Mouse (Mus musculus) c-Kit-positive CD71-positive TER-119-negative erythroid progenitor cells, embryonic 14.5 days (primary cell): ENCODE data around the gene Tnni1.
A peak's percentile ranks its signal among the peaks of the same experiment; 100 is the strongest.

Source experiments
- DNase-seq: peaks from one replicate; pipeline ENCODE4 v3.0.0-alpha.2; 2013; ENCODE audit warnings: low read depth

The Tnni1 gene

DNA sequence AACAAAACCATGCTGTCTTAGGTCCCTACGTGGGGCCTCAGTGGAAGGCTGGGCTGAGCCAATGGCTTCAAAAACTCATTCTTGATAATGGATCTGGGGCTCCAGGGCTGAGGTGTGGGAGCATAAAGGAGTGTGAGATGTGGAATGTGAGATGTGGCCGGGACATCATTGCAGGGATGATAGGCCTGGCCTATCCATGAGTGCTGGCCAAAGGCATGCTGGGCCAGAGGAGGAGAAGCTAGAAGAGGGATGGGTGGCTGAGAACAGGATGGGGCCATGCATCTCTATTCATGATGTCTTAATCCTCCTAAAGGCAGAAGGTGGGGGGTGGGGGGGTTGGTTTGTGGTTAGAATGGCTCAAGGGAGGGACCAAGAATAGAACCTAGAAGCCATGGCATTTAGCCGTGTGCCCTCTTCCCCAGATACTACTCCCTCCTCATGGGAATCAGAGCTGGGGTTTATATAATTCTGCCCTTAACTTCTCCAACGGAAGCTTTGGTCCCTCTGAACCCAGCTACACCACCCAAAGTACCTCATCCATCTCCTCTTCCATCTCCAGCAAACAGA lies 11.8 kb upstream of the Tnni1 start:
- no peak for DNase-seq

DNA sequence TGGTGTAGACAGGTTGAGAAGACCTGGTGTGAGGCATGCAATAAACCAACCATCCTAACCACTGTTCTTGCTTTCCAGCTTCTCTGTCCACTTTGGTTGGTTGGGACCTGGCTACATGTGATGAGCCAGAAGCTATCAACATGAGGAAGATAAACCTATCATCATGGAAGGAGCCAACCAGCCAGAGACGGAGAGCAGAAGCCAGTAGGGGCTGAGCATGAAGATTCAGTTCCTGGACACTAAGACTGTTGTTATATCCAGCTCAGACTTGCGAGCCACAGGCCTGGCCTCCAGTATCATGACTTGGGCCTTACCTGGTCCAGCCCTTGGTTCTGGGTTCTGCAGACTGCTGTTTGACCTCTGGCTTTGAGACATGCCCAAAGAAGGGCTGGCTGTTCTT lies 10.8 kb upstream of the Tnni1 start:
- no peak for DNase-seq

DNA sequence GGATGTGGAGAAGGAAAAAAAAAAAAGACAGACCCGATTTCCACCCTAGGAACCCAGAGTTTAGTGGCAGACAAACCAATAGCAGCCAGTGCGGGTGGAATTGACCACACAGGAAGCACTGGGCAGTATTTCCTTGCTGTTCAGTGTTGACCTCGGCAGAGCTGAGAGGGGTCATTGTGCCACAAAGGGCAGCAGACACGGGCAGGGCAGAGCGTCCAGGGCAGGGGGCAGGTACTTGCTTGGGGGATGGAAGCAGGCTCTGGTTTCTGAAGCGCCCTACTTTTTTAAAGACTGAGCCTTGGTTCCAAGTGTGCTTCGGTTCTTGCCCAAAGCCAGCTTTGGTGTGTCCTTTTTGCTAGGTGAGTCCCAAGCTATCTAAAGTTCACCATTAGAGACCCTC lies 9.0 kb upstream of the Tnni1 start:
- no peak for DNase-seq

DNA sequence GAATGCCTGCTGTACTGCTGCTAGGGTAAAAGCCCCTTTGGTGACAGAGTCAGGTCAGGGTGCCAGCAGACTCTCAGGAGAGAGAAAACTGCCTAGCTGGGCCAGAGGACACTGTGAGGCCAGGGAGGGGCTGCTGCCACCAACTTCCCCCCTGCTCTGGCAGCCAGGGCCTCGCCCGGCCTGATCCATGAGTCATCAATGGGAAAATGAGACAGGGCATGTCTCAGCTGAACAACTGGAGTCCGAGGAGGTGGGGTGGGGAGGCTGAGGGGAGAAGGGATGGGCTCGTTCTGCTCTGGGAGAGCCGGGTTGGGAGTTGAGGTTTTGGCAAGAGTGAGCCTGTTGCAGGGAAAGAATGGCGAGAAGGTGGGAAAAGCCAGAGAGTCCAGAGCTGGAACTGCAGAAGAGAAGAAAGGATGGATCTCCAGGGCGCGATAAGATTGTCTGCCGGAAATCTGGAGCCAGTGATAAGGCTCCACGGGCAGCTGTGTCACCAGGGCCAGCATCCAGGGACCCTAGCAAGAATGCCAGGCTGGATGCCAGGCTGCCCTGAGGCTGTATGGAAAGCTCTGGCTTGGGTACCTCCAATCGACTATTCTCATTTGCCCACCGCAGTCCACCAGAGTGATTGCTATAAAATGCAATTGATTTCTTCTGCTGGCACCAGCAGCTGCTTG lies 8.2 kb upstream of the Tnni1 start:
- no peak for DNase-seq

DNA sequence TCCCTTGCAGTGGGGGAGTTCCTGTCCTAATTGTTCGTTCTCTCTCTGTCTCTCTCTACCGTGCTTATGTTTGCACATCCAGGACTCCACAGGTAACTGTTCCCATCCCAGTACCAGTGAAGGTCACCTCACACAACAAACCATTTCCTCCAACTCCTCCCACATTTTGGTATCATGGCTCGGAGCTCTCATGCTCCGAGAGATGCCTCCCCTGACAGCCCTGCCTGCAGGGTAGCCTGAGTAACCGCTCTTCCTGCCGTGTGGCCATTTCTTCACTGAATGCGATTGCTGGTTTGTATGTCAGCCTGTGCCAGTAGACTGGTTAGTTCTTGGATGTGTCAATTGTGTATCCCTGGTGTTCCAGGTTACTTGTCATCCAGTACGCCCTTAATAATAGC lies 7.7 kb upstream of the Tnni1 start:
- DNase-seq: no peak

DNA sequence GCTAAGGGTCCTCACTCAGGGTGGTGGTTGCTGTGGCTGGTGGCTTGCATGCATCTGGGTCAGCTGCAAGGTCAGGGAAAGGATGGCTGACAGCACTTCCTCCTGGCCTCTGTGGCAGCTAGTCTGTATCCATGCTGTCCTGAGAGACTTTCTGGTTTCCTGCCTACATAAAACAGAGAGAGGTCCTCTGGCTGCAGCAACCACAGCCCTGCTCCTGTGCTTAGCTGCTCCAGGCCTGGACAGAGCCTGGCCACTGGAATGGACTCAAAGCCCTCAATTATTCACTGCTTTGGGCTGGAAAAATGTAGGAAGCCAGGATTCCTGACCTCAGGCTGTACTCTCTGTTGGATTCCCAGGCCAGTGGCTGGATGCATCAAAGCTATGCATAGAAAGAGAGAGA lies 2.6 kb upstream of the Tnni1 start:
- no peak for DNase-seq

DNA sequence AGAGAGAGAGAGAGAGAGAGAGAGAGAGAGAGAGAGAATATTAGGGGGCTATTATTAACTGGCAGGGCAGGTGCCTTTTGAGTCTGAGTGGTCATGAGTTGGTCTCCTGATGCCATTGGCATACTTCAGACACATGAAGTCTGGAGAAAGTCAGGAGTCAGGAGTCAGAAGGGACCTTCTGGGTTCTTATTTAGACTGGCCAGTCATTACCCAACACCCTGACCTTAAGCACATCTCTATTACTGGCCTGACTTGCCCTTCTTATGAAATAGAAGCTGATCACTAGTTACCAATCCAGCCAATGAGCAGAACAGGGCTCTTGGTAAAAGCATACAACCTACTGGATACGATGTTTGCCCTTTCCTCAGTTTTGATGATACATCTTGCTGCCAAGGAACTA lies 2.2 kb upstream of the Tnni1 start:
- DNase-seq: no peak

DNA sequence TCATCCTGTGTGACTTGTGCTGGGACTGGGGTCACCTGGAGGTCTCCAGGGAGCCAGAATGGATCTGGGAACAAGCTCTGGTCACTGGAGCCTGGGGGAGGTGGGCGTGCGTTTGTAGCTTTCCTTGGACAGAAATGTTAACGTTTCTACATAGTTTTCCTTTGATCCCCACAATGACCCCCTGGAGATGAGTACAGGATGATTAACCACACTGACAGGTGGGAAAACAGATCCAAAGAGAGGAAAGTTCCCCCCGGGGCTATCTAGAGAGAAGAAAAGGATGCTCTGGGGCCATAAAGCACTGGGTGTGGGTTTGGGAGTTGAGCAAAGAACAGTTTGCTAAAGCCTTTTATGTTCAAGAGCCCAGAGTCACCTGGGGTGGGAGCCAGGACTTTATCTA lies 1.4 kb downstream of the Tnni1 start:
- no peak for DNase-seq

DNA sequence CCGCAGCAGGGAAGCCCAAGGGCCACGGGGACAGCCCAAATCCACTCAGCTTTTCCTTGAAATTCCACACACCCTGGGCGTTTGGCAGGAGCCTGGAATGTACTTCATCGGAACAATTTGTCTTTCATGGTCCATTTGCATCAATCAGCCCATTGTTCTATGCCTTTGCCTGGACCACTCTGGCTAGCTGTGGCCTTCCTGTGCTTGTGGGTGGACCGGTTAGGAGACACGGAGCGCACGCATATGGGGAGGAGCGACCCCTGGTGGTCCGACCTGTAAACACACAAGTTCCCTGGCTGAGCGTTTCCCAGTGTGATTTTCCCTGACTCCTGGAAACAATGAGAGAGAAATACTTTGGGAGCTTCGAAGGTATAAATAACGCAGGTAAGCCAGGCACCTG lies 2.0 kb downstream of the Tnni1 start:
- DNase-seq: peak; percentile 51

DNA sequence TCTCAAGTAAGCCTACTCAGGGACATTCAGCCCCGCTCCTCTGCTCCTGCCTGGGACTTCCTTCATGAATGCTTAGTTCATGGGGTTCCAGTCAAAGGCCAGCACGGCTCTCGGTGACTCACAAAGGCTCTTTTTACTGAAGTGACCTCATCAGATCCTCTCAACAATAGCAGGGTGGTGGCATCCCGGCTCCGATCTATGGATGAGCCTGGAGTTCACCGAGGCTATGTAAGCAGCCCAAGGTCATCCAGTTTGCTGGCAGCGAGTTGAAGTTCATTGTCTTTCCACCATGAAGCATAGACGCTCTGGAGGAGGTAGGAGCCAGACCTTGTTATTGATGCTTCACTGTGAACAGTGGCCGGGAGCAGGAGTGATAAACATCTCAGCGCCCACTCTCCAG lies 3.6 kb downstream of the Tnni1 start:
- no peak for DNase-seq

DNA sequence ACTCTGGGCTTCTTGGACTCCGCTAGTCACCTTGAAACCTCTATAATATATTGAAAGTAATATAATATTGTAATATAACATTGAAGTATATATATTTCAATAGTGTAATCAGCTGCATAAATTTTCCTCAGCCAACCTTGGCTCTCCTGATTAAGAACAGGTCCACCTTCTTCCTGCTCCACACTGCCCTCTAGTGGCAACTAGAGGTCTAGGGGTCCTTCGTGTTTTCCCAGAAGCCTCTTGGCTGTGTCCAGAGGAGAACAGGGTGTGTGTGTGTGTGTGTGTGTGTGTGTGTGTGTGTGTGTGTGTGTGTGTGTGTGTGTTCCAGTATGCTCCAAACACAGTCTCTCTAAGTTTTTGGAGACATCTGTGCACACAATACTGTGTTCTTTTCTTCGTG lies 8.6 kb downstream of the Tnni1 start:
- DNase-seq: peak; percentile 87

DNA sequence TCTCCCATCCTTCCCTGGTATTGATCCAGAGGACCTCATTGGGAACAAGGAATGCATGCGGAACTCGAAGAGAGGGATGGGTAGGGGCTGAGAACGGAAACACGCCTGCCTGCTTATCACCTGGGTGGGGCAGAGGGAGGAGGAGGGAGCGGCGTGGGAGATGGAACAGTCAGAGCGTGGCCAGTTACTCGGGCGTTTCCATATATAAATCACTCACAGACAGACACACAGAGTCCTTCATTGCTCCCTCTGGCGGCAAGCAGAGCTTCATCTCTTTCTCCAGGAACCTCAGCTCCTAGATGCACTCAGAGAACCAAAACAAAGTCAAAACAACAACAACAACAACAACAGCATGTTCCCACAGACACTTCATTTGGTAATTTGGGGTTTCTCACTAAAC lies 9.5 kb downstream of the Tnni1 start:
- DNase-seq: no peak

DNA sequence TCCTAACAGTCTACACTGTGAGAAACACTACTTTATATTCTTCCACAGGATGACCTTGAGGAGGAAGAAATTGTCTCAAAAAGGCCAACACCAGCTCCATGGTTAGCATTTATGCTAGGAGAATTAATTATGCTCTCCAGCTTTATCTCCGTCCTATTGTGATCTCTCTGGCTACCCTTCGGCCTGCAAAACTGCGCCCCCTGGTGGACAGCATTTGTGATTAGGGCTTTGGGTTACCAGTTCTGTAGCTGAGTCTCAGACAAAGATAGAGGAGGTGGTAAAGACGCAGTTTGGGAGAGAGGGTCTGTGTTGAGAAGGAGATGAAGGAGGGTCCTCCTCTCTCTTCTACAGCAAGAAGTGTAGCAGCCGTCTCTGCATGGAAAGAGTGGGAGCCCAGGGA lies 10.6 kb downstream of the Tnni1 start:
- DNase-seq: peak; percentile 69

DNA sequence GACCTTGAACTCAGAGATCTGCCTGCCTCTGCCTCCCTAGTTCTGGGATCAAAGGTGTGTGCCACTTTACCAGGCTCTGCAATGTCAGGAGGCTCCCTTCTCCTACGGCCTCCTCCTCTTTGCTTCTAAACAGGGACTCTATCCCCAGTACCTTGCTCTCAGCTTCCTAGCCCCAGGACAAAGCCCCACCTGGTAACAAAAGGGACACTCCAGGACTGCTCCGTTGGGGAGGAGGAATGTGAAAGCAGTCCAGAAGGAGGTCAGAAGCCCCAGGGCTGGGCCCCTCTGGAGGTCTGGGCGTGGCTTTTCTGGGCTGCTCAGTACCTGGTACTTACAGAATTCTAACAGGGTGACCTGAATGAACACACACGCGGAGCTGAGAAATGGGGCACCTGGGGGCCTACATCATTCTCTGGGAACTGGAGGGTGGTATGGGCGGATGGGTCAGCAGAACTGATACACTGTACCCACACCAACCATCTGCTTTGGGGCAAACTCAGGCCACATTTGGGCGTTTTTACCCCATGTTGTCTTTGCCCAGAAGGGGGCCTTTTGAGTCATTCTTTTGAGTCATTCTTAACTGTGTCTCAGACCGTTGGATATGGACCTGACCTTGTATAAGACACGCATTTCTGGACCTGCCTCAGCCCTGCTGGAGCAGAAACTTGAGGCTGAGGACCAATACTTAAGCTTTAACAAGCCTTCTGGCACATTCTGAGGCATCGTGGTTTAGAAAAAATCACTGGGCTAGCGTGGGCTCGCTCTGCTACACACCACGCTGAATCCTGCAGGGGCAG lies 13.1 kb downstream of the Tnni1 start:
- no peak for DNase-seq

DNA sequence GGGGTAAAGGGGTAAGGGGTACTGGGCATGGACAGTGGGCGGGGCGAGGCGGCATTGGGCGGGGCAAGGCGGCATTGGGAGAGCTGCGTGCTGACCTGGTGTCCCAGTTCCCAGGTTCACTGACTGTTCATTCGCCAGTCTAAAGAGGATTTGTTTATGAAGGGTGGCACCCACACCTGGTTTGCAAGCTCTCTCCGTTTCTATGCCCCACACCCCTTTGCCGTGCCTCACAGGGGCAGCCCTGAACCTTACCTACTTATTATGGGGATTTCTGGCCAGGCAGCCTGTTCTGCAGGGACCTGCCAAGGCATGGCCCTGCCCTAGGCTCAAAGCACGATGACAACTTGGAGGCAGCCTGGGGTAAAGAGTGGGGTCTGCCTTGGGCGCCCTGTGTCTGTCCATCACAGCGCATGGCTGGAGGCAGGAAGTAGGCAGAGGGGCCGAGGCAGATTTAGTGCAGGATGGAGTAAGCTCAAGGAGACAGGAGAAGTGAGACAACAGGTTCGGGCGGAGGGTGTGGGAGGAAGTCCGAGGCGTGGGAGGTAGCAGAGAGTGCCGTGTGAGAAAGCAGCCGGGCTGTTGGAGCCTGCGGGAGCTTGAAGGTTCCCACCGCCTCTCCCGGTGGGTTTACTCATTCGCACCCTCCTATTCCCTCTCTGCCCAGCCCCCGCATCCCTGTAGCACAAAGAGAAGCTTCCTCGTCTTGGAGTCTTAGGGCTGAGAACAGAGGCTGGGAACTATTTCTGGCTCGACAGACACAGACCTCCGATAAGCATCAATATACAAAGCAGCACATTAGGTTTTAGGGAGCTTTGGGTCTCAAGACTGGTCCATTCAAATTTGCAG lies 14.4 kb downstream of the Tnni1 start:
- DNase-seq: no peak

DNA sequence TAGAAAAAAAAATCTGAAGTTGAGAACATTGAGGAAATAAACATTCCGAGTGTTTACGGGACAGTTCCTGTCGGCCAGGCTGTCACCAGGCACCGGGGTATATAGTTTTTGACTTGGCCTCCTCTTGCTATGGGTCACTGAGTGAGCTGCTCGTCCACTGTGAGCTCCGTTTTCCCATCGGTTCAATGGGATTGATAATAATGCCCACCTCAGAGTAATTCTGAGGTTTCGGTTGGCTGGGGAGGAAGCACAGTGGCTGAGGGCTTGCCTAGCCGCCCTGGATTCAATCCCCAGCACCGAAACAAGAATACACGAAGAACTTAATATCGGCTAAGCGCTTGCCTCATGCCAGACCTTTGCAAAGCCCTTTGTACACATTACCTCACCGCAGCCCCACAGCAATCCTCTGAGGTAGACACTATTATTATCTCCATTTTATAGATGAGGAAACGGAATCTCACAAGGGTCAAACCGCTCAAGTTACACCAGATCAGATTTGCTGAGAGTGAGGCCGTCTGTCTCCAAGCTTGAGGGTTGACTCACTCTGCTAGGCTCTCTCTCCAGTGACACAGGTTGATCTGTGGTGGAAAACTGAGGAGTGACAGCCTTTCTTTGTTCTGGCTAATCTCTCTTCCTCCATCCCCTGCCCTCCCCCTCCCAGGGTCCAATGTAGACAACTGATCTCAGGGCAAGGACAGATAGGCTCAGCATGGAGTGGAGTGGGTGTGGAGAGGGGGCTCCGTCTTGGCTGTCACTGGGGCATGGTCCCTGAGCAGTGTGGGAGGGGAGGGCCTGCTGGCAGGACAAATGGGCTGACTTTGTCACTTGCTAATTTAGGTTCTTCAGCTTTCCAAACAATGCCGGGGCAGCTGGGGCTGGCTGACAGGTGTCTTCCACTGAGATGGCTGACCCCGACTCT lies 15.2 kb downstream of the Tnni1 start:
- DNase-seq: no peak

DNA sequence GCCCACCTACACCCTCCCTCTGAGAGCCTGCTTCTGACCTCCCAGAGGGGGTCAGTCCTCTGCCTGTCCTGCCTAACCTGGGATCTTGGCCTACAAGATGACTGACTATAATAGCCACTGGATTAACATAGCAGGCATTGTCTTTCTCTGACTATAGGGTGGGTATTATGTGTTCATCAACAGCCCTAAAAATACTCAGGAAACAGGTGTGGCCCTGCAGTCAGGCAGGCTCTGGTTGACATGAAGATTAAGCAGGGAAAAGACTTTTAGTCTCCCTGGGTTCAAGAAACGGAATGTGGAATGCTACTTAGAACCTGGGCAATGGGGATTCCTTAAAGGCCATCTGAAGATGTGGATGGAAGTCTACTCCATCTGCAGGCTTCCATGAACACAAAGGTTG lies 19.3 kb downstream of the Tnni1 start:
- DNase-seq: no peak

DNA sequence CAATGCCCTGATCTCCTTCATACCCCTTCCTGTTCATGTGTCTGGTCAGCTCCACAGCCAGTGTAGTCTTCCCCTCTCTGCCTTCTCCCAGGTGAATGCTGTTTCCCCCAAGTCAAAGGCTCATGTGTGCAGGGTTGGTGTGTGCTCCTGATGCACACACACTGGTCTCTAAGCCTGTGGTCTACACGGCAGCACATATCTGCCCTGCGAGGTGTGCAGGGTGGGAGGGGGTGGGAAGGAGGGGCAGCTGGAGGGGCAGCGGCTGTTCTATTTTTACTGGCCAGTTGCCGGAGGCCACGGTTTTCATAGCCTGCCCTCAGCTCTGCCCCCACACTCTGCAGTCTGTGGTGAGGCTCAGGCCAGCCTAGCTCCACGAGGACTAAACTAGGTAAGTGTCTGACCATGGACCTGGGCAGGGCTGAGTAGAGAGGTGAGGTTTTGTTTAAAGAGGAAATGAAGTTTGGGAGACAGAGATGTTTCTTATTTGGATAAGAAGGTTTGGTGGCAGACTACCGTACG lies 19.9 kb downstream of the Tnni1 start:
- DNase-seq: no peak

DNA sequence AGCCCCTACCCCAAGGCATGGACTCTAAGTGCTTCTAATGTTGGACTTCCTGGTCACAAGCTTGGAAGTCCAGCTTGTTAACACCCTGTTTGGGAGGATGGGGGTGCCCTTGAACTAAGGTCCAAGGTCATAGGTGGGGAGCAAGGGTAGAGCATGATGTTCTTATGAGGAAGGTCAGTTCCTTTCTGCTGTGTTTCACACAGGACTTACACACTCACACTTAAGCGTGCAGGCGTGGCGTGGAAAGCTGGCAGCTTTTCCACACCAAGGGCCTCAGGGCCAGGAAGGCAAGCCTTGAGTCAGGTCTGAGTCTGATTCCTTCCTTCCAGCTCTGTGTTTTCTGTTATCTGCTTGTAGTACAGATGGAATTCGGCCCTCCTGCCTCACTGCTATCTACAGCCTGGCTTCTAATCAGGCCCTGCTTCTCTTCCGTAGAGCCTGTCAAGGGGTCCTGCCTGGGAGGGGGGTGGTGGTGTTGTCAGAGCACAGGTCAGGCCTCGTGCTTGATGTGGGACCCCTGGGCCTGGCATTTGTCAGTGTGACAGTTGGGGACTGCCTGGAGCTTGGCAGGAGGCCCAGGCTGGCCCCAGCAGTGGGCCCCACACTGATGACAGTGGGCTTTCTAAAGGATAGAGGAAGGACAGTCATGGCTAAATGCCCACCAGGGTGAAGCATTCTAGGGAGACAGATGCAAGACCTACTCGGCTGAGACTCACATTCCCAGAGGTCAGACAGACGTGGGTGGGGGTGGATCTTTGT lies 21.1 kb downstream of the Tnni1 start:
- DNase-seq: no peak

DNA sequence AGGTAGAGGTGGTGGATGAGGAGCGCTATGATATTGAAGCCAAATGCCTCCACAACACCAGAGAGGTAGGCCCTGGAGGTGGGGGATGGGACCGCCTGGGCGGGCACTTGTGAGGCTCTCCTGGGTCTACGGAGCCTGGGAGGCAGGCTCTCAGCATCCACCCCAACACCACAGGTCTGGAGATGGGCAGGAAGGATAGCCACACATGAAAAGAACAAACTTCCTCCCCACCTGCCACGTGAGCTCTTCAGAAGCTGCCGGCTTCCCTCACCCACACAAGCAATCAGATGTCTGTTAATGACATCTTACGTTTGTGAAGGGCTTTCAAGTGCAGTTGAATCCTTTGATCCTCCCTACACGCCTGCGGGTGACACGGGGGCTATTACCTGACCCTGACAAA lies 28.3 kb downstream of the Tnni1 start:
- DNase-seq: no peak

DNA sequence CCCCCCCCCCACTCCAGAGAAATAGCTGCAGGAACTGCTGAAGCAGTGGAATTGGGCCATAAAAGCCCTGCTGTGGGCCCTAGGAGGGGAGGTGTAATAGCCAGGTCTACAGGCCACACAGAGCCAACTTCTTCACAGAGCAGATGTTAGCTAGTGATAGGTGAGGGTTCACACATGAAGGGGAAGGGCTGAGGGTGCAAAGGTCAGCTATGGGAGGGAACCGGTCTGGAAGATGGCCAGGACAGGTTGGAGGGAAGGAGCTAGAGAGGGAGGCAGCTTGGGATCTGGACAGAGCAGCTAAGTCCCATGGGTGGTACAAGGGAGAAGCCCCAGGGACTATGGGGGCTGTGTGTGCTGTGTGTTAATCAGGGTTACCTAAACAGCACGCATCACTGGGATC lies 30.9 kb downstream of the Tnni1 start:
- DNase-seq: no peak
